Mouse (Mus musculus) stomach, postnatal 0 days (tissue): ENCODE data around the gene Prex1.

ENCODE experiments used
- CTCF ChIP-seq: IDR thresholded peaks from 2 replicates; pipeline ENCODE4 v1.5.1; 2016; ENCODE audit warnings: antibody characterized with exemption, low read depth, mild to moderate bottlenecking, moderate library complexity
- EP300 ChIP-seq: optimal IDR thresholded peaks from 2 replicates; pipeline ENCODE3; 2016; ENCODE audit warnings: antibody characterized with exemption

- TF ChIP-seq CTCF (no peak), EP300 (no peak)
These were observed 21.8 kb downstream of the Prex1 start for GRCm38 (mm10) chr2:166691602-166692509.
